Mouse (Mus musculus) CH12F3 (cell line): ENCODE data around the gene Casp6.

Experiments
- in situ Hi-C: fragments of 300-500 bp; cut with MboI; formaldehyde crosslinking; loops from 2 replicates; pipeline ENCODE4 v1.14.3; 2020; ENCODE audit warnings: low sequenced_read_pairs

Casp6 gene

DNA sequence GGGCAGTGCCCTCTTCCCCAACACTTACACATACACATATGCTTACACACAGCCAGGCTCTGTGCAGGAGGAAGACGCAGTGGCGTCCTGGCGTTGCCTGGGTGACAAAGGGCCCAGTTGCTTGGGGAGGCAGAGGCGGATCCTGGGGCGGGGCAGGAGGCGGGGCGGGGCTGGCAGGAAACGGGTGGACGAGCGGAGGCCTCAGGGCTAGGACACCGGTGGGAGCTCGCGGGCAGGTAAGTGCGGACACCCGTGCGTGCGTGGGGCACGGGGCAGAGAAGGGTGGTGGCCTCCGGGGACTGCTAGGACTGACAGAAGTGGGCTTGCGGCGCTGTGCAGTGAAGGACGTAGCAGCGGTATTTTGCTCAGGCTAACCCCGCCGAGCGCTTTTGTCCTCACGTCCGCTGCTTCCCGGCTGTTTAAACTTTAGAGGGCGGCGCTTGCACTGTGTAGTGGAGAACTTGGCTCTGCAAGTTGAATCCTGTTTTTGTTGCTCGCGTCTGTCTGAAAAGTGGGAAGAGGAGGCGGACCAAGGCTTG, at the start of gene Casp6:
Gene Casp6, plus strand, starts transcription at position 155 of the 539 bp plus-strand sequence.
- in situ Hi-C loops: no loop called here

DNA sequence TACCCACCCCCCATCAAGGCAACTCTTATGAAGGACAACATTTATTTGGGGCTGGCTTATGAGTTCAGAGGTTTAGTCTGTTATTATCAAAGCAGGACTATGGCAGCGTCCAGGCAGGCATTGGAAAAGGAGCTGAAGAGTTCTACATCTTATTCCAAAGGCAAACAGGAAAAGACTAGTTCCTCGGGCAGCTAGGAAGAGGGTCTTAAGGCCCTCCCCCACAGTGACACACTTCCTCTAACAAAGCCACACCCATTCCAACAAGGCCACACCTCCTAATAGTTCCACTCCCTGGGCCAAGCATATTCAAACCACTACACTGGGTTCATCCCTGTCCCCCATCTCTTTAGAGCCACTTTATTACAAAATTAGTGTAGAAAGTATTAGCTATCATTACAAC, 38.6 kb upstream of the Casp6 start:
- in situ Hi-C loops: no loop called here

DNA sequence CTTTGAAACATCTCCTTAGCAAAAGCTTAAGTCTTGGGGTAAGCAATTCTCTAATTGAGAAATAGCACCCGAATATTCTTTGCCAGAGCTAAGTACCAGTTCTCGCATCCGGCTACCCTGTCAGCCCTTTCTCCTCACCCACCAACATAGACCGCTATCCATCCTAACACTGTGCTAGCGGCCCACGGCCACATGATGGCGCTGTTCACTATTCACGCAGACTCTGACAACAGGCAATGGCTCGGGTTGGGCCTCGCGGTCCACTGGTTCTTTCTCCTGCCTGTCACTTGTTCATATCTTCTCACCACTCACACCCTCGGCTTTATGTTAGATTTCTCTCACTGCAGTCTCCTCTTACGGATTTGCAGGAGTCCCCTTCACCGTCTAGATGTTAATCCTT, 37.5 kb upstream of the Casp6 start:
- in situ Hi-C loops: no loop called here

DNA sequence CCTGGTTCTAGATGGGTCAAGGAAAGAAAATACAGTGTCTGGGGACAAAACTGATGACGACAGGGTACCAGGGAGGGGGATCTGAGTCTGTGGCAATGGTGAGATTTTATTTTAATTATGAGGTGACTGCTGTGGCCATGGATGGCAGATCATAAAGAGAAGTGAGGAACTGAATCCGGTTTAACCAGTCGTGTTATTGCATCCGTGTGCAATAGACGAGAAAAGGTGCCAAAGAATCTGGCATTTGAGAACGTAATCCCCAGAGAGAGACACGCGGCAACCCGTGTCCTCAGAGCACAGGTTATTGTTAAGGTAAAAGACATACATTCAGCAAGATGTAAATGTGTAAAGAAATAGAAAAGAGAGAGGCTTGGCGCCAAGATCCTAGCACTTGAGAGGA, 23.9 kb upstream of the Casp6 start:
- in situ Hi-C loops: no loop called here

DNA sequence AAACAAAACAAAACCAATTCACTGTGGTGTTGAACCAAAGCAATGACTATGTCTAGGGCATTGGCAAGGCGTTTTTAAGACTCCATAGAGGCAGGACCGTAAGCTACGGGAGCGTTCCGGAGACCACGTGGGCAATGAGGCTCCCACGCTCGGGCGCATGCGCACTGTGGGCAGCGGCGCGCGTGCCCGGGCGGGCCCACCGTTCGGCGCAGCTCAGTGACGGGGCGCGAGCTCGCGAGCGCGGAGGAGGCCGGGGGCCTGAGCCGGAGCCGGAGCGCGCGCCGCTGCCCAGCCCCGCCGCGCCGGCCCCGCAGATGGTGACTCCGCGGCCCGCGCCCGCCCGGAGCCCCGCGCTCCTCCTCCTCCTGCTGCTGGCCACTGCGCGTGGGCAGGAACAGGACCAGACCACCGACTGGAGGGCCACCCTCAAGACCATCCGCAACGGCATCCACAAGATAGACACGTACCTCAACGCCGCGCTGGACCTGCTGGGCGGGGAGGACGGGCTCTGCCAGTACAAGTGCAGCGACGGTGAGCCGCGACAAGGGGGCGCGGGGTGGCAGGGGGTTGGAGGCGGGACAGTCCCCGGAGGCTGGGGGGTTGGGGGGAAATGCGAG, 22.7 kb upstream of the Casp6 start, which contains the start of gene Pla2g12a:
Gene Pla2g12a, plus strand, starts transcription at position 202 of the 617 bp plus-strand sequence.
- in situ Hi-C loops: no loop called here

DNA sequence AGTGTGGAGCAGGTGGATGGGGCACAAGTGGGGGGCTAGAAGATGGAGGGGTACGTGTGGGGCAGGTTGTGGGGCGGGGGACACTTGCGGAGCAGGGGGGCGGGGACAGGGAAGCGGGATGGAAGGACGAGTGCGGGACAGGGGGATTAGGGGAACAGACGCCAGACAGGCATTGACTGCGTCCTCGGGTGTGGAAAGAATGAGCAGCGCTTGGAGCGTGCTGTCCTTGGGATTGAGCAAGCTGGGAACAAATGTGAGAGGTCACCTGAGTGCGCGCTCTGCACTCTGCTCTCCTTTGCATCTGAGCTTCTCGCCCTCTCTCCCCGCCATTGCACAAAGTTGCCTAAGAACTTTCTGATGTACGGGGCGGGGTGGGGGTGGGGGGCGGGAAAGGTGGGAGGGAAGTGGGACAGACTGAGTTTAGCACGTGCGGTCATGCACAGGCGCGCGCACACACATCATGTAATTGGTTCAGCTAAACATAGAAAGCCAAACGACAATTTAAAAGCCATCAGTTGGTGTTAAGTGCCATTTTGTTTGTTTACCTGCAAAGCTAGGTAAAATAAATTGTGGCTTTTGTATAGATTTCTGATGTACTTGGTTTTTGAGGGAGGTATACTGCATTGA, 22.0 kb upstream of the Casp6 start:
- in situ Hi-C loops: no loop called here

DNA sequence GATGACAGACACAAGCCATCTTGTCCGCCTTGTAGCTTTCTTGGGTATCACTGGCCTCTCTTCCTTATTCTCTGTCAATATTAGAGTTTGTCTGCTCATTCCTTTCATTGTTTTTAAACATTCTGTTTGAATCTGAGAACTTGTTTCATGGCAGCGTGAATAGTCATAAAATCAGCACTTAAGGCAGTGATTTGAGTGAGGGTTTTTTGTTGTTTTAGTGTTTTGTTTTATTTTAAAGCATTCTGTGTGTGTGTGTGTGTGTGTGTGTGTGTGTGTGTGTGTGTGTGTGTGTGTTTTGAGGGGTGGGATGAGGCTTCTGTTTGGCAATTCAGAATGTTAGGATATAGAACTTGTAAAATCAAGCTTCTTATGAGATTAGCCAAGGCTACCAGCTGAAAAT, 21.3 kb upstream of the Casp6 start:
- in situ Hi-C loops: no loop called here

DNA sequence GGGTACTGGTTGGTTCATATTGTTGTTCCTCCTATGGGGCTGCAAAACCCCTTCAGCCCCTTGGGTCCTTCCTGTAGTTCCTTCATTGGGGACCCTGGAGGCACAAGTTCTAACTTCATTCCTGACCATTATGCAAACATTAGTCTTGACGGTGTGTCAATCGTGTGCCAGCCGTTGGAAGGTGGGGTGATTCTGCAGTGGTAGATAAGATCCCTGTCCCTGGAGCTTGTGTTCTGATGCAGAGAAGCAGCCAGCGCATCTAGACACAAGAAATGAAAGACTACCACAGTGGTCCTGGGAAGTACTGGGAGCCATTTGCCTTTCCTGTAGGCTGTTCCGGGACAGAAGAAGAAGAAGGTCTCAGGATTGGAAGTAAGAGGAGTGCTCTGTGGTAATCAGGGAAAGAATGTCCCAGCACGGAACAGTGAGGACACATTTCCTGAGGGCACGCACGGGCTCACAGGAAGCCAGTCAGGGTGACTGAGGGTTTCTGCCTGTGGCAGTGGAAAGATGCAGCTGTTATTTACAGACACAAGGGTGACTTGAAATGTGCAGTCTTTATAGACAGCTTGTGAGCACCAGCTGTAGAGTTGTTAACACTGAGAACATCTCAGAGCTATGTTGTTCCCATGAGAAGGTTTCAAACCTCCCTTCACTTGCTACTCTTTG, 20.2 kb upstream of the Casp6 start:
- in situ Hi-C loops: no loop called here

DNA sequence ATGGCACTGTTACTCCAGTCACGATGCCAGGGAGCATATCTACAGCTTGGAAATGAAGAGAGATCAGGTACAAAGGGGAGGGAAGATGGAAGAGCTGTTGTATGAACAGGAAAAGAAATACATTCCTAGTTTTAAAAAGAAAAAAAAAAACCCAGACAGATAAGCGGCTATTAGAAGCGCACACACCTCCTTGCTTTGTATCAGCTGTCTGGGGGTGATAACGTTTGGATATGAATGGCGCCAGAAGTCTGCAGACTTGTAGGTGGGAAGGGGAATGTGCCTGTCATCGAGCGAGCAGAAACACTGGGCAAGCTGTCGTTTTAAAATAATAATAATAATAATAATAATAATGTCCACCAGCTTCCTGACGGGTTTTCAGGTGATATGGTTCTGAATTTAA, 15.6 kb upstream of the Casp6 start:
- in situ Hi-C loops: no loop called here

DNA sequence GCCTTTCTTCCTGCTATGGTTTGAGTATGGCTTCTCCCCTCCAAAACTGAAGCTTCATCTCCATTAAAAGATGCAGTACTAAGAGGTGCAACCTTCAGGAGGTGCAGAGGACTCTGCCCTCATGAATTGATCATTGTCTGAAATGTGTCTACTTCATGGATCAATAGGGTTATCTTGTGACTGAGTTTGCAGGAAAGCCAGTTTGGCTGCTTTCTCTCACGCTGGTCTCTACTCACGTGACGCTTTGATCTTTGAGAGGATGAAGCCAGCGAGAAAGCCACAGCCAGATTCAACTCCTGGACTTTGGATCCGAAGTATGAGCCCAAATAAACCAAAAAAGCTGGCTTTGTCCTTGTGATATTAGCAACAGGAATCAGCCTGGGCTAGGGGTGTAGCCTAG, 14.8 kb upstream of the Casp6 start:
- in situ Hi-C loops: no loop called here

DNA sequence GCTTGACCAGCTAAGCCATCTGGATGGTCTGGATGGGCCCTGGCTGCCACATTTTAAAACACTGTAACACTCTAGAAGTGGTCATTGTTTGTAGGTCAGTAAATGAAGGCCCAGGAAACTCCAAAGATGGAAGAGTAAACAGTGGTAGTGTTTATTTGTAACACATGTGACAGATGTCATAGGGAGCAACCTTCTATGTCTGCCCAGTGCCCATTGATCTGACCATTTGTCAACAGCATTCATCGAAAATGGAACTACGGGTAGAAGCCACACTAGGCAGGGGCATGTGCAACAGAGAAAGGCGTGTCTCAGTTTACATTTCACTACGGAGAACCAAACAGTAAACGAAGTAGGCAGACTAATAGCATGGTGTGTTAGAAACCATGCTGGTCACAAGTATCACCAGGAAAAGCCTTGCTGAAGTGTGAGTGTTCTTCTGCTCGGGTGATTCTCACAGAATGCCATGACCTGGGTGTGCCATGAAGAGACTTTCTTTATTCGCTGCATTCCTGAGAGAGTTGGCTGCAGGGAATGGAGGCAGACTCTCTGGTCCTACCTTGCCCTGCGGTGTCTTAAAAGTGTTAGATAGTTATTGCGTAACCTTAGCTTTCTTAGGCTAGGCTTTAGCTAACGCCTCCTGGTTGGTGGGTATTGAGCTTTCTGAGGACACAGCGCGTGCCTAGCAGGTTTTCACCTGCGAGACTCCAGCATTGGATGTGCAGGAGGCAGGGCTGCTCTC, 13.3 kb upstream of the Casp6 start:
- in situ Hi-C loops: no loop called here

DNA sequence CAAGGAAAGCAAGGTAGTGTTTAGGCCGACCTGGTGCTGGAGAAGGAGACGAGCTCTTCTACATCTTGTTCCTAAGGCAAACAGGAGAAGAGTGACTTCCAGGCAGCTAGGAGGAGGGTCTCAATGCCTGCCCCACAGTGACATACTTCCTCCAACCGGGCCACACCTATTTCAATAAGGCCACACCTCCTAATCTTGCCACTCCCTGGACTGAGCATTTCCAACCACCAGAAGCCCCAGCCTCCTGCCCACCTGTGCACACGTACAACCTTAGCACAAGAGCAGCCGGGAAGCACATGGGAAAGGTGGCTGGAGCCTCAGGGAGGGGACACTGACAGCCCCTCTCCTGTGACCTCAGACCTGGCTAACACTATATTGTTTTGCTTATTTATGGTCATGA, 9.2 kb upstream of the Casp6 start:
- in situ Hi-C loops: no loop called here

DNA sequence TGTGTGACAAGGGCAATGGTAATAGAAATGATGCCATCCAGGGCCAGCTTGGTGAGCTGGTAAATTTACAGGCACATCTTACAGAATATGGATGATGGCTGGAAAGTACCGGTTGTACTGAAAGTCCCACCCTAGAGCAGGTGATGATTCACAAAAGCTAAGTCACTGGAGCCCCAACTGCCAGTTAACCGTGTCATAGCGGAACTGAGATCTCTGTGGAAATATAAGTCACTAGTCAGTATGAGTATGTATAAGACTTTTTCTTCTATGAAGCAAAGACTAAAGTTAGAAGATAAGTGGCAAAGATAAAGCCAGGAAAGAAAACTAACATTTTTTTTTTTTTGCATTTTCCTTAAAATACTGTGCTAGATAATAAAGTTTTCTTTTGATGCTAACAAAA, 8.1 kb upstream of the Casp6 start:
- in situ Hi-C loops: no loop called here

DNA sequence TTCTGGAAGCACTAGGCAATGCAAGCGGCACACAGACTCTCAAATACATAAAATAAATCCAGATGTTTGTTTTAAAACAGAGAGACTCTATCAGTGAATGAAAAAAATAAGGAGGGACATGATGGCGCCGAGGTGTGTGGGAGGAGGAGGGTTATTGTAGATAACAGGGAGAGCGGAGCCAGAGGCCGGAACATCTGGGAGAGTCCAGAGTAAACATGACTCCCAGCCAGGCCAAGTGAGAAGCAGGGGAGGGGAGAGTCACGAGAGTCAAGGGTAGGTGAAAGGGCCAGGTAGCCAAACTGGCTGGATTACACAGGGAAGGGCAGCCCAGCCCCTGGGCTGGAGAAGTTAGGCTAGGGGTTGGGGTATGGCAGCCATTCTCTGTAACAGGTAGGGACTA, 4.6 kb upstream of the Casp6 start:
- in situ Hi-C loops: no loop called here

DNA sequence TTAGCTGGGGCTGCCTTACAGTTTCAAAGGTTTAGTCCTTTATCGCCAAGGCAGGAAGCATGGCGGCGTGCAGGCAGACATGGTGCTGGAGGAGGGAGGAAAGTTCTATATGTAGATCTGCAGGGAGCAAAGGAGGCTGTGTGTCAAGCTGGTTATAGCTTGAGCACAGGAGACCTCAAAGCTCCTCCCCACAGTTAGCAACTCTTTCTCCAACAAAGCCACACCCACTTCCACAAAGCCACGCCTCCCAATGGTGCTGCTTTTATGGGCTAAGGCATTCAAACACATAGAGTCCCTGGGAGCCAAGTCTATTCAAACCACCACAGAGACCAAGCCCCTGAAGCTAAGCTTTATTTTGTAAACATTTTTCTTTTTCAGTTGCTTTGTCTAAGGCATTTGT, 2.3 kb upstream of the Casp6 start:
- in situ Hi-C loops: no loop called here

DNA sequence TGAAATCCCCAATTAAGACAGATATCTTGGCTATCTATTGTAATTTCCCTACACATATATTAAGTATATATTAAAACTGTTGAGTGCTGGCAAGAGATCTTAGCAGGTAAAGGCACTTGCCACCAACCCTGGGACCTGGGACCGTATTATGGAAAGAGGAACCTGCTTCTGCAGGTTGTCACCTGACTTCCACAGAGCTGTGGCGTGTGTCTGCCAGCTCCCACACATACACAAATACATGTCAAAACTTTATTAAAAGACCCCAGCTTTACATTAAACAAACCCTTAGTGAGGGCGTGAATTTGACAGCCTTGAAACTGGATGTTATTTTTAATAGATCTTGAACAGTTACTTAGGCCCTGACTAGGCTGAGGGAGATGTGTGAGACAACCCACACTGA, 2.1 kb downstream of the Casp6 start:
- in situ Hi-C loops: no loop called here

DNA sequence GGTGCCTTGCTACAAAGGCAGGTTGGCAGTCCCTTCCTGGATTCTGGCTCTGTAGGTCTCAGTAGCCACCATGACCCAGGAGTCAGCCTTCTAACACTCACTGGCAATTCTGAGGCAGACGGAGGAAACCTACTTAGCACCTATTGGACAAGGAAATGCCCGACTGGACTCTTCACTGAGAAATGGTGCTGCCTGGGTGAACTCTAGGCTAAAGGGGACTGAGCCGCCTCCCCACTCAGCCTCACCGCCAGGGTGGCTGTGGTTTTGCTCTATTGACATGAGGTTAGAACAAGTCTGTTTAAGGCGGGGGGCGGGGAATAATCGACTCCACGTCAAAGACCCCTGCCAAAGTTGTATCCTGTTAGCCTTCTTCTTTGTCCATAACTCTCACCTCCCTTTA, 2.6 kb downstream of the Casp6 start:
- in situ Hi-C loops: no loop called here

DNA sequence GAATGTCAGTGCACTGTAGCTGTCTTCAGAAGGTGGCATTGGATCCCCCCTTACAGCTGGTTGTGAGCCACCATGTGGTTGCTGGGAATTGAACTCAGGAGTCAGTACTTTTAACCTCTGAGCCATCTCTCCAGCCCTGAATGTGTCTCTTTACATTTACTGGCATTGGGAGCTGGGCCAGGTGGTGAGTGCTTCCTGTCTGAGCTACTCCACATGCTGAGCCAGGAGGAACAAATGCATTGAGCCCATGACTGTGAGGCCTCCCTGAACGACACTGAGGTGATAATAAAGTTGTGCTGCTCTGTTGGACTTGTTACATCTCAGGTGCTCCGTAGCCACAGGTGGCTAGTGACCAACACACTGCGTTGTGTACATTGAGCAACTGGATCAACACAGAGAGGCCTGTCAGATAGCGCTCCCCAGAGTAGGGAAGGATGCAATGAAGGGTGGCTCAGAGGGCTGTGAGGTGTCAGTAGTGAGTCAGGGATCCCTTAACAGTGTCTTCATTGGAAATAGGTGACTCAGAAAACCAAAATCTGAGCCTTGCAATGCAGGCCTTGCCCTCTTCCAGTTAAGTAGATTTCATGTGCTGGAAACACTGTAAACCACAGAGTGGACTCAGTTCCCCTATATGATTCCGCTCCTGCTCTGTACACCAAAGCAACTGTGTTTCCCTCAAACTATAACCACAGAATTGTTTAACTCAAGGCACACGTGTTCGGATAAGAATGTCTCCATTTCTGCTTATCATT, 3.3 kb downstream of the Casp6 start:
- in situ Hi-C loops: no loop called here

DNA sequence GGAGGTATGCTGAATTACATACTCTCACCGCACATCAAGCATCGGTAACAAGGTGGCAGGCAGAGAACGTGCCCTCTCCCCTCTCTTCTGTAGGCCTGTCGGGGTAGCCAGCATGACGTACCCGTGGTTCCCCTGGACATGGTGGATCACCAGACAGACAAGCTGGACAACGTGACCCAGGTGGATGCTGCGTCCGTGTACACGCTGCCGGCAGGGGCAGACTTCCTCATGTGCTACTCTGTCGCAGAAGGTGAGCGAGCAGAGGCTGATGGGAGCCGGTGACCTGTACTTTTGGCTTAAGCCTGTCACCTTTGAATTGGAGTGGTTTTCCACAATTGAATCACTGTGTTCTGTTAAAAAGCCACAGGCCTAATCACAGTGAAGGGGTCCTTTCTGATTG, 10.8 kb downstream of the Casp6 start:
- in situ Hi-C loops: no loop called here

DNA sequence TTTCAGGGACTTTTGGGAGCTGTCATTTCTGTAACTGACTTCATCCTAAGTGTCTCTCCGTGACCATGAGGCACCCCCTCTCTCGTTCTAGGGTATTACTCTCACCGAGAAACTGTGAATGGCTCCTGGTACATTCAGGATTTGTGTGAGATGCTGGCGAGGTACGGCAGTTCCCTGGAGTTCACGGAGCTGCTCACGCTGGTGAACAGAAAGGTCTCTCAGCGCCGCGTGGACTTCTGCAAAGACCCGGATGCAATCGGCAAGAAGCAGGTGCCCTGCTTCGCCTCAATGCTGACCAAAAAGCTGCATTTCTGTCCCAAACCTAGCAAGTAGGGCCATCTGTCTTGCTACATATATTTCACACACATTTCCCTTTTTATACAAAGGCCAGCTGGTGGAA, 12.0 kb downstream of the Casp6 start:
- in situ Hi-C loops: no loop called here

DNA sequence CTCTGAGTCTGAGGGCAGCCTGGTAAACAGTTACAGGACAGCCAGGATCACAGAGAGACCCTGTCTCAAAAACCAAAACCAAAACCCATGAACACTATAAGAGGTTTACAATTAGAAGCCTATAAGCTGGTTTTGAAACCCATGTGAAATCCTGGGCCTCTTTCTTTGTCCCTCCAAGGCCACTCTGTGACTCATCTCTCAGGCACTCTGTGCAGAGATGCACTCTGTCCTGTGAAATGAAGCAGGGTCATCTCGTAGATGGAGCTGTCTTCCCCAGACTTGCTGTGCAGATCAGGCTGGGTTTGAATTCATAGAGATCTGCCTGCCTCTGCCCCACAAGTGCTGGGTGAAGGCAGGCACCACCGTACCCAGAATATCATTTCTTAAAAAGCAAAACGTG, 16.2 kb downstream of the Casp6 start:
- in situ Hi-C loops: loop anchor here (5.0 kb wide), 1 partner anchor 160 kb away; no protein-coding TSS in a partner anchor
